Mouse (Mus musculus): ENCODE results near the gene Pcp4.

The Pcp4 gene

GRCm38 (mm10) chr16:96487007-96487684 is 19.7 kb downstream of the Pcp4 start:
- CTCF ChIA-PET, result interaction anchor here (0.6 kb wide), 1 partner anchor 10 kb away, joined by 9 read pairs; no protein-coding TSS in a partner anchor

- CTCF ChIA-PET, result interaction anchor here (0.6 kb wide), 1 partner anchor 9 kb away, joined by 9 read pairs; no protein-coding TSS in a partner anchor
Observed at GRCm38 (mm10) chr16:96488038-96488437, 20.6 kb downstream of the Pcp4 start.

- CTCF ChIA-PET, result interaction anchor here (0.6 kb wide), 1 partner anchor 84 kb away, joined by 3 read pairs; no protein-coding TSS in a partner anchor
Observed at GRCm38 (mm10) chr16:96491530-96491929, 24.1 kb downstream of the Pcp4 start.

GRCm38 (mm10) chr16:96494079-96494478 is 26.7 kb downstream of the Pcp4 start:
- CTCF ChIA-PET, result no interaction called here

GRCm38 (mm10) chr16:96498951-96499350 is 31.5 kb downstream of the Pcp4 start:
- CTCF ChIA-PET, result no interaction called here

- CTCF ChIA-PET, result no interaction called here
Observed at GRCm38 (mm10) chr16:96501241-96501640, 33.8 kb downstream of the Pcp4 start.

- CTCF ChIA-PET, result no interaction called here
Observed at GRCm38 (mm10) chr16:96502586-96502985, 35.2 kb downstream of the Pcp4 start.

- CTCF ChIA-PET, result no interaction called here
Observed at GRCm38 (mm10) chr16:96514466-96514865, 47.1 kb downstream of the Pcp4 start.

- CTCF ChIA-PET, result no interaction called here
Observed at GRCm38 (mm10) chr16:96527476-96527875, 60.1 kb downstream of the Pcp4 start.

GRCm38 (mm10) chr16:96528471-96528870 is 61.1 kb downstream of the Pcp4 start:
- CTCF ChIA-PET, result interaction anchor here (0.6 kb wide), 1 partner anchor 20 kb away, joined by 15 read pairs; no protein-coding TSS in a partner anchor

- CTCF ChIA-PET, result no interaction called here
Observed at GRCm38 (mm10) chr16:96529896-96530568, 62.6 kb downstream of the Pcp4 start.

- CTCF ChIA-PET, result no interaction called here
Observed at GRCm38 (mm10) chr16:96530569-96530898, 63.1 kb downstream of the Pcp4 start.

GRCm38 (mm10) chr16:96531029-96531428 is 63.6 kb downstream of the Pcp4 start:
- CTCF ChIA-PET, result interaction anchor here (0.5 kb wide), 1 partner anchor 89 kb away, joined by 5 read pairs; no protein-coding TSS in a partner anchor

GRCm38 (mm10) chr16:96533710-96534109 is 66.3 kb downstream of the Pcp4 start:
- CTCF ChIA-PET, result no interaction called here

- CTCF ChIA-PET, result no interaction called here
Observed at GRCm38 (mm10) chr16:96535271-96535670, 67.9 kb downstream of the Pcp4 start.

GRCm38 (mm10) chr16:96536426-96536825 is 69.0 kb downstream of the Pcp4 start:
- CTCF ChIA-PET, result no interaction called here

GRCm38 (mm10) chr16:96539091-96539490 is 71.7 kb downstream of the Pcp4 start:
- CTCF ChIA-PET, result no interaction called here

GRCm38 (mm10) chr16:96541056-96541455 is 73.7 kb downstream of the Pcp4 start:
- CTCF ChIA-PET, result interaction anchor here (0.6 kb wide), 1 partner anchor 68 kb away, joined by 3 read pairs; no protein-coding TSS in a partner anchor

GRCm38 (mm10) chr16:96552680-96553079 is 85.3 kb downstream of the Pcp4 start:
- CTCF ChIA-PET, result no interaction called here

GRCm38 (mm10) chr16:96555412-96555811 is 88.0 kb downstream of the Pcp4 start:
- CTCF ChIA-PET, result no interaction called here

GRCm38 (mm10) chr16:96556621-96557020 is 89.2 kb downstream of the Pcp4 start:
- CTCF ChIA-PET, result no interaction called here

- CTCF ChIA-PET, result interaction anchor here (0.5 kb wide), 1 partner anchor 1520 kb away, joined by 5 read pairs; no protein-coding TSS in a partner anchor
Observed at GRCm38 (mm10) chr16:96558341-96558740, 90.9 kb downstream of the Pcp4 start.

- CTCF ChIA-PET, result no interaction called here
Observed at GRCm38 (mm10) chr16:96559796-96560195, 92.4 kb downstream of the Pcp4 start.
